Mouse (Mus musculus): Measurements from ENCODE around the gene Slc35f2. TPM values are rescaled to one million over a fixed set of nuclear protein-coding genes. Genes with fewer than 3 reads are reported as not detected.

Slc35f2 gene
- total RNA-seq (2014; fragmentation: Nextera tagmentation) (not detected in 2 replicates), total RNA-seq (2017) (0.33 TPM in 1 of 2 replicates, not detected in the other), polyA plus RNA-seq (2012) (not detected in 2 replicates)

GRCm38 (mm10) chr9:53771344-53772021, at the start of gene Slc35f2:
TSS of gene Slc35f2 (plus strand) at chr9:53771538.
- Histone ChIP-seq H3K4me1 (ENCODE audit: insufficient read depth, low read depth, low read length) (no peaks in the 10 kb centered on the region), H3K36me3 (replicated peaks) (no peaks in the 10 kb centered on the region), H3K4me3 (ENCODE audit: low read depth, low read length) (no peak within 1 kb of the TSS; the same call in 1 of the 2 replicates), H3K9me3 (replicated peaks) (no peaks in the 10 kb centered on the region), H3K27me3 (ENCODE audit: insufficient read depth, low read length) (peaks cover 18% of the 10 kb centered on the region)
- DNase-seq (ENCODE audit: low spot score) (no peak), ATAC-seq (ENCODE audit: extremely low read depth, insufficient number of reproducible peaks, low FRiP score, poor library complexity, severe bottlenecking) (no peak)
- no peak for TF ChIP-seq CTCF (IDR thresholded peaks at IDR 0.05; ENCODE audit: low read depth, low read length)
- no peak for TF ChIP-seq GATA1 (IDR thresholded peaks at IDR 0.05; ENCODE audit: borderline replicate concordance, low read length)
- no peak for TF ChIP-seq POLR2AphosphoS5 (IDR thresholded peaks at IDR 0.05; ENCODE audit: insufficient replicate concordance, low read depth, low read length)
- TF ChIP-seq TAL1 (conservative IDR thresholded peaks at IDR 0.05; ENCODE audit: low read depth, low read length) = no peak
- no peak for TF ChIP-seq GATA2 (IDR thresholded peaks at IDR 0.05; ENCODE audit: borderline replicate concordance, low read depth, low read length)

GRCm38 (mm10) chr9:53740829-53741404, 30.4 kb upstream of the Slc35f2 start:
- TF ChIP-seq POLR2AphosphoS5 (IDR thresholded peaks at IDR 0.05; ENCODE audit: insufficient replicate concordance, low read depth, low read length) (no peak), TAL1 (conservative IDR thresholded peaks at IDR 0.05; ENCODE audit: low read depth, low read length) (no peak), GATA2 (IDR thresholded peaks at IDR 0.05; ENCODE audit: borderline replicate concordance, low read depth, low read length) (no peak), GATA1 (IDR thresholded peaks at IDR 0.05; ENCODE audit: borderline replicate concordance, low read length) (no peak), CTCF (IDR thresholded peaks at IDR 0.05; ENCODE audit: low read depth, low read length) (no peak)
- H3K4me1 ChIP-seq (ENCODE audit: insufficient read depth, low read depth, low read length) = no peaks in the 10 kb centered on the region
- no peaks in the 10 kb centered on the region for H3K9me3 ChIP-seq (replicated peaks)
- no peak for ATAC-seq (ENCODE audit: extremely low read depth, insufficient number of reproducible peaks, low FRiP score, poor library complexity, severe bottlenecking)
- no peaks in the 10 kb centered on the region for H3K36me3 ChIP-seq (replicated peaks)
- H3K4me3 ChIP-seq (ENCODE audit: low read depth, low read length) = no peak overlapping the region
- 0 out of 2 replicates have a peak, but pooled peaks cover 2% of the 10 kb centered on the region for H3K27me3 ChIP-seq (ENCODE audit: insufficient read depth, low read length)
- no peak for DNase-seq (ENCODE audit: low spot score)

- H3K9me3 ChIP-seq (replicated peaks) = no peaks in the 10 kb centered on the region
- H3K36me3 ChIP-seq (replicated peaks) = no peaks in the 10 kb centered on the region
- TF ChIP-seq GATA2 (IDR thresholded peaks at IDR 0.05; ENCODE audit: borderline replicate concordance, low read depth, low read length) (no peak), TAL1 (conservative IDR thresholded peaks at IDR 0.05; ENCODE audit: low read depth, low read length) (no peak), GATA1 (IDR thresholded peaks at IDR 0.05; ENCODE audit: borderline replicate concordance, low read length) (no peak), POLR2AphosphoS5 (IDR thresholded peaks at IDR 0.05; ENCODE audit: insufficient replicate concordance, low read depth, low read length) (no peak), CTCF (IDR thresholded peaks at IDR 0.05; ENCODE audit: low read depth, low read length) (no peak)
- H3K27me3 ChIP-seq (ENCODE audit: insufficient read depth, low read length) = 0 out of 2 replicates have a peak, but pooled peaks cover 2% of the 10 kb centered on the region
- no peak overlapping the region for H3K4me3 ChIP-seq (ENCODE audit: low read depth, low read length)
- DNase-seq (ENCODE audit: low spot score) = no peak
- ATAC-seq (ENCODE audit: extremely low read depth, insufficient number of reproducible peaks, low FRiP score, poor library complexity, severe bottlenecking) = no peak
- no peaks in the 10 kb centered on the region for H3K4me1 ChIP-seq (ENCODE audit: insufficient read depth, low read depth, low read length)
Observed at GRCm38 (mm10) chr9:53750411-53750810, 20.9 kb upstream of the Slc35f2 start.

GRCm38 (mm10) chr9:53750899-53751298, 20.4 kb upstream of the Slc35f2 start:
- no peak for TF ChIP-seq TAL1 (conservative IDR thresholded peaks at IDR 0.05; ENCODE audit: low read depth, low read length)
- no peak for TF ChIP-seq GATA2 (IDR thresholded peaks at IDR 0.05; ENCODE audit: borderline replicate concordance, low read depth, low read length)
- no peak for TF ChIP-seq POLR2AphosphoS5 (IDR thresholded peaks at IDR 0.05; ENCODE audit: insufficient replicate concordance, low read depth, low read length)
- no peak for TF ChIP-seq CTCF (IDR thresholded peaks at IDR 0.05; ENCODE audit: low read depth, low read length)
- TF ChIP-seq GATA1 (IDR thresholded peaks at IDR 0.05; ENCODE audit: borderline replicate concordance, low read length) = no peak
- no peaks in the 10 kb centered on the region for H3K4me1 ChIP-seq (ENCODE audit: insufficient read depth, low read depth, low read length)
- H3K27me3 ChIP-seq (ENCODE audit: insufficient read depth, low read length) = no peaks in the 10 kb centered on the region
- ATAC-seq (ENCODE audit: extremely low read depth, insufficient number of reproducible peaks, low FRiP score, poor library complexity, severe bottlenecking) (no peak), DNase-seq (ENCODE audit: low spot score) (no peak)
- H3K4me3 ChIP-seq (ENCODE audit: low read depth, low read length) = no peak overlapping the region
- H3K36me3 ChIP-seq (replicated peaks) = no peaks in the 10 kb centered on the region
- H3K9me3 ChIP-seq (replicated peaks) = no peaks in the 10 kb centered on the region

GRCm38 (mm10) chr9:53754801-53755200, 16.5 kb upstream of the Slc35f2 start:
- Histone ChIP-seq H3K36me3 (replicated peaks) (no peaks in the 10 kb centered on the region), H3K4me1 (ENCODE audit: insufficient read depth, low read depth, low read length) (no peaks in the 10 kb centered on the region), H3K4me3 (ENCODE audit: low read depth, low read length) (no peak overlapping the region), H3K27me3 (ENCODE audit: insufficient read depth, low read length) (no peaks in the 10 kb centered on the region), H3K9me3 (replicated peaks) (no peaks in the 10 kb centered on the region)
- no peak for DNase-seq (ENCODE audit: low spot score)
- no peak for ATAC-seq (ENCODE audit: extremely low read depth, insufficient number of reproducible peaks, low FRiP score, poor library complexity, severe bottlenecking)
- no peak for TF ChIP-seq GATA2 (IDR thresholded peaks at IDR 0.05; ENCODE audit: borderline replicate concordance, low read depth, low read length)
- TF ChIP-seq CTCF (IDR thresholded peaks at IDR 0.05; ENCODE audit: low read depth, low read length) = no peak
- no peak for TF ChIP-seq POLR2AphosphoS5 (IDR thresholded peaks at IDR 0.05; ENCODE audit: insufficient replicate concordance, low read depth, low read length)
- TF ChIP-seq GATA1 (IDR thresholded peaks at IDR 0.05; ENCODE audit: borderline replicate concordance, low read length) = no peak
- TF ChIP-seq TAL1 (conservative IDR thresholded peaks at IDR 0.05; ENCODE audit: low read depth, low read length) = no peak

GRCm38 (mm10) chr9:53758142-53758541, 13.2 kb upstream of the Slc35f2 start:
- no peaks in the 10 kb centered on the region for H3K4me1 ChIP-seq (ENCODE audit: insufficient read depth, low read depth, low read length)
- no peaks in the 10 kb centered on the region for H3K27me3 ChIP-seq (ENCODE audit: insufficient read depth, low read length)
- H3K4me3 ChIP-seq (ENCODE audit: low read depth, low read length) = no peak overlapping the region
- ATAC-seq (ENCODE audit: extremely low read depth, insufficient number of reproducible peaks, low FRiP score, poor library complexity, severe bottlenecking) (no peak), DNase-seq (ENCODE audit: low spot score) (no peak)
- TF ChIP-seq GATA1 (IDR thresholded peaks at IDR 0.05; ENCODE audit: borderline replicate concordance, low read length) (no peak), GATA2 (IDR thresholded peaks at IDR 0.05; ENCODE audit: borderline replicate concordance, low read depth, low read length) (no peak), TAL1 (conservative IDR thresholded peaks at IDR 0.05; ENCODE audit: low read depth, low read length) (no peak), CTCF (IDR thresholded peaks at IDR 0.05; ENCODE audit: low read depth, low read length) (no peak), POLR2AphosphoS5 (IDR thresholded peaks at IDR 0.05; ENCODE audit: insufficient replicate concordance, low read depth, low read length) (no peak)
- no peaks in the 10 kb centered on the region for H3K9me3 ChIP-seq (replicated peaks)
- H3K36me3 ChIP-seq (replicated peaks) = no peaks in the 10 kb centered on the region
